Mouse (Mus musculus) kidney, postnatal 0 days (tissue): ENCODE results near the gene Ndufaf2. TPM values are rescaled to one million over a fixed set of nuclear protein-coding genes. Genes with fewer than 3 reads are reported as not detected.

Experiments
- ATAC-seq: fragments of 200-750 bp; cut with Nextera tagmentation; replicated peaks from 2 replicates; pipeline ENCODE4 v1.8.0; 2017; ENCODE audit warnings: low read depth, moderate number of reproducible peaks, moderate TSS enrichment, moderate library complexity; ENCODE audit not compliant: low FRiP score
- DNase-seq: peaks from one replicate; pipeline ENCODE4 v3.0.0-alpha.2; 2016; ENCODE audit warnings: low spot score
- H3K27ac ChIP-seq: fragments of 300-500 bp; sonication (generic); 2 replicates; pipeline ENCODE4 v1.5.1; 2014; ENCODE audit warnings: mild to moderate bottlenecking
- H3K27me3 ChIP-seq: fragments of 300-500 bp; sonication (generic); 2 replicates; pipeline ENCODE4 v1.6.1; 2014; ENCODE audit warnings: low read length, mixed read lengths; ENCODE audit not compliant: insufficient read depth
- H3K36me3 ChIP-seq: fragments of 300-500 bp; sonication (generic); 2 replicates; pipeline ENCODE4 v1.6.1; 2014; ENCODE audit warnings: low read length, mixed read lengths; ENCODE audit not compliant: insufficient read depth
- H3K4me1 ChIP-seq: fragments of 300-500 bp; sonication (generic); replicated peaks from 2 replicates; pipeline ENCODE4 v1.6.1; 2014; ENCODE audit warnings: antibody characterized with exemption, low read length, mixed read lengths; ENCODE audit not compliant: insufficient read depth
- H3K4me2 ChIP-seq: fragments of 300-500 bp; sonication (generic); 2 replicates; pipeline ENCODE4 v1.6.1; 2014; ENCODE audit warnings: mild to moderate bottlenecking, low read length, moderate library complexity, mixed read lengths
- H3K4me3 ChIP-seq: fragments of 300-500 bp; sonication (generic); replicated peaks from 2 replicates; pipeline ENCODE4 v1.5.1; 2014; ENCODE audit warnings: low read depth, low read length
- H3K9ac ChIP-seq: fragments of 300-500 bp; sonication (generic); 2 replicates; pipeline ENCODE4 v1.6.1; 2014; ENCODE audit warnings: low read depth, low read length
- H3K9me3 ChIP-seq: fragments of 300-500 bp; sonication (generic); replicated peaks from 2 replicates; pipeline ENCODE4 v1.6.1; 2016; ENCODE audit warnings: low read length, inconsistent platforms, mixed read lengths
- CTCF ChIP-seq: IDR thresholded peaks from 2 replicates; pipeline ENCODE4 v1.5.1; 2016; ENCODE audit warnings: antibody characterized with exemption, low read depth, mild to moderate bottlenecking, moderate library complexity
- WGBS: fragments of 180-500 bp; shearing (Covaris S2); extraction: QIAGEN DNeasy Blood & Tissue Kit; methylation state at CpG from one replicate; pipeline ENCODE4 v1.1.7; 2014; 5-methylcytosine and 5-hydroxymethylcytosine counted together
- polyA plus RNA-seq: library from polyadenylated mRNA; unstranded; fragments of >200 nt; fragmentation: Nextera tagmentation; extraction: Ambion mirVana; gene quantifications from 2 replicates; pipeline ENCODE4 v1.2.1, GENCODE M21; 2015

The Ndufaf2 gene
- polyA plus RNA-seq, 1 experiment from 2014 or later, result 79.3 TPM

DNA sequence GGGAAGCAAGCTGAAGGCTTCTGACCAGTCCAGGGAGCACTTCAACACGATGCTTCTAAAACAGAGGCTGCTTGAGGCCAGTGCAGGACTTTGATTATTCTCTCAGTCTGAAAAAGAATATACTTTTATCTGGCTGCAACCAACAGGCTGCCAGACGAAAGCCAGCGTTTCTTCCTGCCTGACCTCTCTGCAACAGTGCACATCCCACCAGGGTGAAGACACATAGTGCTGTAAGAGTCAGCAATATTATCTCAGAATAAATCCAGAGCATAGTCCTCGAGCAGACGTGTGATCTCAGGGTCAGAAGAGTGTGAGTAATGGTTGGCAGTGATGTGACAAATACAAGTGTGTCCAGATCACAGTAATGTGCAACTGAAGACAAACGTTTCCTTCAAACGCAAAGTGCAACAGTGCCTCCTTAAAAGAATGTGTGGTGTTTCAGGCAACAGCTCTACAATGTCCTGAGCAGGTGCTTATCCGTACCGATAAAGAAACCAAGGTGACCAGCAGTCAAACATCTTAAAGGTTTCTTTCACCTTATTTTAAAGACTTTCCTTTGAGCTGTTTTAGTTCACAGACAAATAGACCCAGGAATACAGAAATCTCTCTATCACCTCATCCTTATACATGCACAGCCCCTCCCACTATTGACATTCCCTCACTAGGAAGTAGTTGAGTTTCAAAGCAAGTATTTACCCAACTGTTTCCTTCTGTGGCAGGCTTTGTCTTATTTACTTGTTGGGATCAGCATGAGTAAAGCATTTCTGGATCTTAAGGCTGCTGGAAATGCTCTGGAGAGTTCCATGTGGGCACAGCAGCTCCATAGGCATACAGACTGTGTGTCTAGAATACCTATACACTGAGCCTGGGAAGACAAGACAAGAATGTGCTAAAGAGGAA is 38.8 kb downstream of the Ndufaf2 start:
- ATAC-seq (no peak), DNase-seq (no peak)
- Histone ChIP-seq H3K9ac (no peak overlapping the region), H3K27ac (no peak overlapping the region), H3K36me3 (no peaks in the 10 kb centered on the region), H3K9me3 (no peaks in the 10 kb centered on the region), H3K4me2 (no peak overlapping the region), H3K4me1 (no peaks in the 10 kb centered on the region), H3K4me3 (no peak overlapping the region), H3K27me3 (no peaks in the 10 kb centered on the region)
- TF ChIP-seq CTCF, result no peak
- 73% methylated on average over 9 of the region's 9 CpGs for WGBS

DNA sequence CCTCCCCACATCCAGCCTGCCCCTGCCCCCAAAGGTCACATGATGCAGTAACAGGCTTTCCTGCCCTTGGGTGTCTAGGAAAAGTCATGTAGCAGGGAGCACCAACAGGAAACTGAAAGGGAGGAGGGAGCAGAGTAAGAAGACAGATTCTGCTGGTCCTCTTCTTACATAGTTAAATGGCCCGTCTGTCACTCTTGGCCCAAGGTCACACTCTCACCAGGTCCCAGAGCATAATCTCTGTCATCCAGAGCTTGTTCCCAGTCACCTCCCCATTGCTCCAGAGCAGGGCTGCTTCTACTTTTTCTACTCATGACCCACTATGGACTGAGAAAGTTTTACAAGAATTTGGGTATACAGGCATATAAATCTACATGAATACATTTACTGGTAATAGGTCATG is 40.2 kb downstream of the Ndufaf2 start:
- Histone ChIP-seq H3K27ac (no peak overlapping the region), H3K4me2 (no peak overlapping the region), H3K9ac (no peak overlapping the region), H3K9me3 (no peaks in the 10 kb centered on the region), H3K4me3 (no peak overlapping the region), H3K27me3 (no peaks in the 10 kb centered on the region), H3K4me1 (no peaks in the 10 kb centered on the region), H3K36me3 (no peaks in the 10 kb centered on the region)
- TF ChIP-seq CTCF, result no peak
- WGBS, result 47% methylated on average over 1 of the region's 1 CpGs
- DNase-seq (no peak), ATAC-seq (no peak)

DNA sequence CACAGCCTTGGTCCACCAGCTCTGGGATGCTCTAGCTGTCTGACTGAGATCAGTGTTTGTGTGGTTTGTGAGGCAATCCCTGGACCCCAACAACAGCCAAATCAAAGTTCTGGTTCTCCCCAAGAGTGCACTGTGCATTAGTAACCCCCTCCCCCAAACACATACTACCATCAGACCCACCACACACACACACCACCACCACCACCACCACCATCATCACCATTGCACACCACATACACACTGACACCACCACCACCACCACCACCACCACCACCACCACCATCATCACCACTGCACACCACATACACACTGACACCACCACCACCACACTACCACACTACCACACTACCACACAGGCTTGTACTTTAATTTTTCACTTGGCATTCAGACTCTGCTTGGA is 40.8 kb downstream of the Ndufaf2 start:
- no peak for TF ChIP-seq CTCF
- Histone ChIP-seq H3K4me1 (no peaks in the 10 kb centered on the region), H3K9ac (no peak overlapping the region), H3K27me3 (no peaks in the 10 kb centered on the region), H3K36me3 (no peaks in the 10 kb centered on the region), H3K4me3 (no peak overlapping the region), H3K27ac (no peak overlapping the region), H3K9me3 (no peaks in the 10 kb centered on the region), H3K4me2 (no peak overlapping the region)
- ATAC-seq (no peak), DNase-seq (no peak)

DNA sequence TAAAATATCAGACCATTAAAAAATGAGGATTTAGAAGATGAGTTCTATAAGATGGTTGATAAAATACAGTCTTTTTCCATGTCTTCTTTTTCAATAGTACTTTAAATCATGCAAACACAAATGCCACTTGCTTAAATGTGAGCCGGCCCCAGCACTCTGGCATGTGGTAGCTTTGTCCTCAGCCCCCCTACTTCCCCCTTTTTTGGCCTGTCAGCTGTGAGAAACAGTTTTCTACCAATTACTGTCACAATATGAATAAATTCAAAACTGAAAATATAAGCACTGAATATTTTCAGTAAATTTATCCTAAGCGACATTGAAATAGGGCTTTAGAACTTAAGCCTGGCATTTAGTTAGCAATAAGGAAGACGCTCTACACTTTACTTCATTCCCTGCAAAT is 44.2 kb downstream of the Ndufaf2 start:
- TF ChIP-seq CTCF, result no peak
- H3K27ac ChIP-seq, result no peak overlapping the region
- H3K9ac ChIP-seq, result no peak overlapping the region
- no peak for DNase-seq
- H3K4me3 ChIP-seq, result no peak overlapping the region
- H3K9me3 ChIP-seq, result no peaks in the 10 kb centered on the region
- no peak for ATAC-seq
- no peaks in the 10 kb centered on the region for H3K4me1 ChIP-seq
- H3K4me2 ChIP-seq, result no peak overlapping the region
- H3K36me3 ChIP-seq, result no peaks in the 10 kb centered on the region
- no peaks in the 10 kb centered on the region for H3K27me3 ChIP-seq
- WGBS, result 71% methylated on average over 3 of the region's 3 CpGs

DNA sequence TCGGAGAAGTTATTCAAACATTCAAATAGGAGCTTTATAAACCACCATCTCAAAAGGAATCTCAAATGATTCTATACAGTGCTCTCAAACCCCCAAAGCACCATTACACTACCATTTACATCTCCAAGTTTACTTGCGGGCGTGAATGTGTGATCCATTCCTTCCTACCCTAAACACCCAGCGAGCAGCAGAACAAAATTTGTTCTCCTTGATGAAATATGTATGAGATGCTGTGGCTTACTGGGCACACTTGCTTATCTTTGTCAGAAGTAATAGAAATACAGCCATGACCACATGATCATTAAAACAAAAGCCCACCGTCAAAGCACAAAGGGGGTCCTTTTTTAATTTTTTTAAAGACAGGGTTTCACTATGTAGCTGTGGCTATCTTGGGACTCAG is 44.9 kb downstream of the Ndufaf2 start:
- Histone ChIP-seq H3K27me3 (no peaks in the 10 kb centered on the region), H3K36me3 (no peaks in the 10 kb centered on the region), H3K4me3 (no peak overlapping the region), H3K9ac (no peak overlapping the region), H3K4me2 (no peak overlapping the region), H3K9me3 (no peaks in the 10 kb centered on the region), H3K27ac (no peak overlapping the region), H3K4me1 (no peaks in the 10 kb centered on the region)
- DNase-seq, result no peak
- no peak for TF ChIP-seq CTCF
- WGBS, result 94% methylated on average over 5 of the region's 5 CpGs
- ATAC-seq, result no peak

DNA sequence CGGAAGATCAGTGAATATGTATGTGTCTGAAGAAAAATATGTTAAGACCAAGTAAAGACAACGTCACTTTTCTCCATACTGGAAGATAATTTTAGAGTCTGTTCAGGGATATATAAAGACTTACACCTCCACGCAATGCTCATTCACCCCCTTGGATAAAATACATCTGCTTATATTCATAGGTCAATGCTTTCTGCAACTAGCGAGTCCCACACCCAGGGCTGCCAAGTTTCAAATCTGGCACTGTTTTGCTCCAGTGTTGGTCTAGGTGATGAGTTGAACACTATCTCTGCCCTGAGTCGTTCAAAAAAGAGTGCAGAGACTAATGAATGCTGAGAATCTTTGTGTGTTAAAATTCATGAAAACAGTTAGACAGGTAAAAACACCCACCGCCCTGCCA is 47.5 kb downstream of the Ndufaf2 start:
- TF ChIP-seq CTCF, result no peak
- Histone ChIP-seq H3K4me2 (no peak overlapping the region), H3K27ac (no peak overlapping the region), H3K27me3 (no peaks in the 10 kb centered on the region), H3K9ac (no peak overlapping the region), H3K9me3 (no peaks in the 10 kb centered on the region), H3K4me3 (no peak overlapping the region), H3K4me1 (no peaks in the 10 kb centered on the region), H3K36me3 (no peaks in the 10 kb centered on the region)
- WGBS, result 92% methylated on average over 6 of the region's 6 CpGs
- ATAC-seq, result no peak
- DNase-seq, result no peak
